Mouse (Mus musculus) forebrain, postnatal 0 days (tissue): ENCODE measurements around the gene Lpp. TPM values are rescaled to one million over a fixed set of nuclear protein-coding genes. Genes with fewer than 3 reads are reported as not detected.
"Not testable (repeated sequence)": the region's sequence is repeated elsewhere in the genome, so short reads cannot be mapped to it uniquely, and the experiment has no call there.

ENCODE experiments used
- ATAC-seq: fragments of 200-750 bp; cut with Nextera tagmentation; 2 replicates; pipeline ENCODE4 v1.8.0; 2017; ENCODE audit warnings: mild to moderate bottlenecking, moderate library complexity
- DNase-seq: peaks from one replicate; pipeline ENCODE4 v3.0.0-alpha.2; 2015
- H3K27ac ChIP-seq: fragments of 300-500 bp; sonication (generic); 2 replicates; pipeline ENCODE4 v1.5.1; 2014; ENCODE audit warnings: low read depth, mild to moderate bottlenecking, antibody characterized with exemption, low read length, moderate library complexity, mixed read lengths
- H3K27me3 ChIP-seq: fragments of 300-500 bp; sonication (generic); 2 replicates; pipeline ENCODE4 v1.6.1; 2014; ENCODE audit warnings: mild to moderate bottlenecking, low read length, mixed read lengths; ENCODE audit not compliant: insufficient read depth
- H3K36me3 ChIP-seq: fragments of 300-500 bp; sonication (generic); 2 replicates; pipeline ENCODE4 v1.6.1; 2014; ENCODE audit warnings: mild to moderate bottlenecking, moderate library complexity; ENCODE audit not compliant: insufficient read depth
- H3K4me1 ChIP-seq: fragments of 300-500 bp; sonication (generic); 2 replicates; pipeline ENCODE4 v1.6.1; 2014; ENCODE audit warnings: antibody characterized with exemption; ENCODE audit not compliant: insufficient read depth
- H3K4me2 ChIP-seq: fragments of 300-500 bp; sonication (generic); 2 replicates; pipeline ENCODE4 v1.6.1; 2014; ENCODE audit warnings: low read depth, mild to moderate bottlenecking, moderate library complexity
- H3K4me3 ChIP-seq: fragments of 300-500 bp; sonication (generic); 2 replicates; pipeline ENCODE4 v1.5.1; 2014; ENCODE audit warnings: low read depth, low read length, mixed read lengths
- H3K9ac ChIP-seq: fragments of 300-500 bp; sonication (generic); 2 replicates; pipeline ENCODE4 v1.6.1; 2014; ENCODE audit warnings: mild to moderate bottlenecking
- H3K9me3 ChIP-seq: fragments of 300-500 bp; sonication (generic); 2 replicates; pipeline ENCODE4 v1.6.1; 2016; ENCODE audit warnings: low read length
- CTCF ChIP-seq: sonication (generic); IDR thresholded peaks from 2 replicates; pipeline ENCODE4 v1.5.1; 2016; ENCODE audit warnings: antibody characterized with exemption, control low read depth, low read depth
- WGBS: fragments of 180-500 bp; shearing (Covaris S2); extraction: QIAGEN DNeasy Blood & Tissue Kit; methylation state at CpG from one replicate; pipeline ENCODE4 v1.1.7; 2014; 5-methylcytosine and 5-hydroxymethylcytosine counted together
- polyA plus RNA-seq: library from polyadenylated mRNA; unstranded; fragments of >200 nt; fragmentation: Nextera tagmentation; extraction: Ambion mirVana; gene quantifications from 2 replicates; pipeline ENCODE4 v1.2.1, GENCODE M21; 2015
- total RNA-seq: library from RNA; depleted of rRNA; stranded (reverse); fragments of >200 nt; gene quantifications from 2 replicates; pipeline ENCODE4 v1.2.3, GENCODE M21; 2014

The Lpp gene
- total and polyA plus RNA-seq, 2 experiments from 2014 or later = 6.2 to 9.4 TPM

- Histone ChIP-seq H3K4me3 (no peak overlapping the region), H3K36me3 (no peaks in the 10 kb centered on the region), H3K4me2 (no peak overlapping the region), H3K27me3 (no peaks in the 10 kb centered on the region), H3K27ac (no peak overlapping the region), H3K9ac (no peak overlapping the region), H3K4me1 (peaks cover 12% of the 10 kb centered on the region), H3K9me3 (no peaks in the 10 kb centered on the region)
- no peak for TF ChIP-seq CTCF
- WGBS = 86% methylated on average over 11 of the region's 11 CpGs
- DNase-seq (no peak), ATAC-seq (no peak)
Observed at GRCm38 (mm10) chr16:24992494-24992893, 599.2 kb downstream of the Lpp start.

DNA sequence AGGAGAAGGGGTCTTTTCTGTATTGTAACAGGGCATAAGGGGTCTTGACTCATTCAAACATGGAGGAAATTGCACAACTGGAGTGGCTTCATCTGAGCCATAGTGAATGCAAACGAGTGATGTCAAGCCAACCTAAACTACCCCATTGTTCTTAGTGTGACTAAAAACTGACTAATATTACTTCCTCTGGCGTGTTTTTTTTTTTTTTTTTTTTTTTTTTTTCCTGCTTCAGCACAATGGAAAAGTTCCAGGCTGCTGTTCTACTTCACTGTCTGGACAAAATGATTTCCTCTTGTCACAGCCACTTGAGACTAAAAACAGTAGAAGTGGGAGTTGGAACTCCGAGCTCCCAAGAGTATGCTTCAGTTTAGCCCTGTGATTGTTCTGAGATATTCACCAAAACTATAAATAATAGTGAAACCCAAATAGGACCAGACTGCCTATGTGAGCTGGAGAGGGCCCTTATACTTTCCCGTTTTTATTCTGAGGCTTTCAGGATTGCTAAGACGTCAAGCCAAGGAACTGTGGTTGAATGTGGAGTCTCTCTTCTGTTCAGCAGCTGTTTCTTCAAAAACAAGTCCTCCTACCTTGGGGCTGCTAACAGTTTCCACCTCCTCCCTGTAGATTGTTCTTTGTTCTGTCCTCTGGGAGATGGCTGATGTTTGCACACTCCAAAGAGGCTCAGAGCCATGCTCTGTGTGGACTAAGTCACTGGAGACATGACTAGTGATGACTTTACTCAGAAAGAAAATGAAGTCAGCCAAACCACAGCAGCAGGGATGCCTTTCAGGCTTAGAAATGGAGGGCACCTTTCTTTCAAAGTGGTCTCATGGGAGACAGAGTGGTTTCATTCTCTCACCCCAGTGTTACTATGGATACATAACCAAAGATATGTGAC lies 617.9 kb downstream of the Lpp start:
- Histone ChIP-seq H3K4me3 (no peak overlapping the region), H3K9me3 (no peaks in the 10 kb centered on the region), H3K27ac (no peak overlapping the region), H3K27me3 (no peaks in the 10 kb centered on the region), H3K4me2 (no peak overlapping the region), H3K36me3 (no peaks in the 10 kb centered on the region), H3K4me1 (peaks cover 4% of the 10 kb centered on the region), H3K9ac (no peak overlapping the region)
- no peak for DNase-seq
- TF ChIP-seq CTCF = no peak
- WGBS = 70% methylated on average over 5 of the region's 5 CpGs
- no peak for ATAC-seq

- no peaks in the 10 kb centered on the region for H3K9me3 ChIP-seq
- peaks cover 12% of the 10 kb centered on the region for H3K4me1 ChIP-seq
- H3K36me3 ChIP-seq = no peaks in the 10 kb centered on the region
- whole genome bisulfite sequencing = 79% methylated on average over 3 of the region's 3 CpGs
- no peak overlapping the region for H3K4me2 ChIP-seq
- H3K27me3 ChIP-seq = no peaks in the 10 kb centered on the region
- no peak overlapping the region for H3K27ac ChIP-seq
- TF ChIP-seq CTCF = no peak
- ATAC-seq (no peak), DNase-seq (no peak)
- H3K4me3 ChIP-seq = no peak overlapping the region
- H3K9ac ChIP-seq = no peak overlapping the region
Observed at GRCm38 (mm10) chr16:25012938-25013337, 619.6 kb downstream of the Lpp start.

- Histone ChIP-seq H3K9me3 (no peaks in the 10 kb centered on the region), H3K9ac (no peak overlapping the region), H3K4me2 (no peak overlapping the region), H3K36me3 (no peaks in the 10 kb centered on the region), H3K4me1 (peaks cover 12% of the 10 kb centered on the region), H3K4me3 (no peak overlapping the region), H3K27ac (peak overlapping the region; percentile 80), H3K27me3 (no peaks in the 10 kb centered on the region)
- peak; percentile 94 for DNase-seq
- 10% methylated on average over 4 of the region's 4 CpGs for WGBS
- no peak for TF ChIP-seq CTCF
- peak; percentile 94 for ATAC-seq
Observed at GRCm38 (mm10) chr16:25016261-25016836, 623.0 kb downstream of the Lpp start.

DNA sequence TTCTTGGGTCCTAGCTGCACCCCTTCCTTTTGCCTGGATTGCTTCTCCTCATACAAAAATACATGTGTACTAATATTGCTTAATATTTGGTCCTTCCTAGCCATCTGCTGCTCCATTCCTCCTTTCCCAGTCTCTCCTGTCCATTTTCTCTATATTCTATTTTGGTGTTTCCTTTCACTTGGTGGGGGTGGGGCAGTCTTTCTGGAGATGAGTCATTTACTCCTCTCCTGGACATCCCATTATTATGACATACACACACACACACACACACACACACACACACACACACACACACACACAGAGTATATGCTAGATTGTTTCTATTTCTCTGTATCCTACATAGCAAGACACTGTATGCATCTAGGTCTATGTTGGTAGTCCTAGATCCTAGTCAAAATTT lies 623.7 kb downstream of the Lpp start:
- DNase-seq = no peak
- no peak for ATAC-seq
- no peaks in the 10 kb centered on the region for H3K27me3 ChIP-seq
- peak overlapping the region; percentile 80 for H3K27ac ChIP-seq
- no peak for TF ChIP-seq CTCF
- H3K36me3 ChIP-seq = no peaks in the 10 kb centered on the region
- no peaks in the 10 kb centered on the region for H3K9me3 ChIP-seq
- H3K4me3 ChIP-seq = no peak overlapping the region
- H3K4me2 ChIP-seq = no peak overlapping the region
- peaks cover 12% of the 10 kb centered on the region for H3K4me1 ChIP-seq
- no peak overlapping the region for H3K9ac ChIP-seq

- H3K4me2 ChIP-seq, DNase-seq, H3K36me3 ChIP-seq, H3K9me3 ChIP-seq, H3K9ac ChIP-seq, H3K4me3 ChIP-seq, H3K27ac ChIP-seq, H3K4me1 ChIP-seq, ATAC-seq, H3K27me3 ChIP-seq: not testable (repeated sequence)
- 67% methylated on average over 2 of the region's 2 CpGs for WGBS
Observed at GRCm38 (mm10) chr16:25021743-25022359, 628.5 kb downstream of the Lpp start.

GRCm38 (mm10) chr16:25024591-25024990 lies 631.3 kb downstream of the Lpp start:
- no peak overlapping the region for H3K4me3 ChIP-seq
- DNase-seq (no peak), ATAC-seq (no peak)
- TF ChIP-seq CTCF = no peak
- no peak overlapping the region for H3K27ac ChIP-seq
- H3K4me1 ChIP-seq = no peaks in the 10 kb centered on the region
- H3K27me3 ChIP-seq = no peaks in the 10 kb centered on the region
- H3K36me3 ChIP-seq = no peaks in the 10 kb centered on the region
- H3K4me2 ChIP-seq = no peak overlapping the region
- no peaks in the 10 kb centered on the region for H3K9me3 ChIP-seq
- no peak overlapping the region for H3K9ac ChIP-seq
- 89% methylated on average over 3 of the region's 3 CpGs for WGBS
